Mouse (Mus musculus): ENCODE data around the gene Nav1.

- TF ChIP-seq CTCF (IDR thresholded peaks at IDR 0.05; ENCODE audit: insufficient read depth, low read depth, low read length) (no peak), POLR2A (IDR thresholded peaks at IDR 0.05; ENCODE audit: insufficient read depth, low read depth, low read length) (no peak)
These were observed 18.1 kb downstream of the Nav1 start for GRCm38 (mm10) chr1:135588973-135589372.
